Mouse (Mus musculus) retina, embryonic 14.5 days (tissue): Measurements from ENCODE around the gene Cbs.

Experiments
- DNase-seq: peaks from one replicate; pipeline ENCODE4 v3.0.0-alpha.2; 2015; ENCODE audit warnings: low spot score

Cbs gene

DNA sequence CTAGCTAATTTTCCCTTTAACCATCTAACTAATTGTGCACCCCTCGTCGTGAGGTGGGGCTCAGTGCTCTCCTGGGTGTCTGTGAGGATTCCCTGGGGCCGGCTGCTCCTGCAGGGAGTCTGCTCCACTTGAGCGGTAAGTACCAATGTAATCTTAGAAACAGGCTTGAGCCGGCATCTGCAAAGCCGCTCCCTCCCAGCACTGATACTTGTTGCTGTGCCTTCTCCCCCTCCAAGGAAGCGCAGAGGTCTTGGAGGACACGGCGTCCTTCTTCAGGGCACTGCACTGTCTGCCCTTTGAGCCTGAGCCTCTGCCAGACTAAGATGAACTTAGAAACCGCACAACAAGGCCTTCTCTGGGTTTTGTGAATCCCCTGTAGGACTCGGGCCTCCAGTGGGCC, 46.2 kb downstream of the Cbs start:
- no peak for DNase-seq

DNA sequence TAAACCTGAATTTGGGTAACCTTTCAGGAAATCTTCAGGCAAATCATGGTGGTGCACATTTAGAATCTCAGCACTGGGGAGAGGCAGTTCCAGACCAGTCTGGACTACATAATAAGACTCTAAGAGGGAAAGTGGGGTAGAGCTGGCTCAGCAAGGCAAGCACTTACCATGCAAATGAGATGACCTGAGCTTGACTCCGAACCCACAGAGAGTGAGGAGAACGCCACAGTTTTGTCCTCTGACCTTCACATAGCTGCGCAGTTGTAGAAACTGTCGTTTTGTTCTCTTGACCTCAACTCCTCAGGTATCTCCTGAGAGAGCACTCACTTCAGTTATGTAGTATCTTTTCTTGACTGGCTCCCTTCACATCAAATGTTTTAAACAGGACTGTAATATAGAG, 48.3 kb downstream of the Cbs start:
- no peak for DNase-seq

DNA sequence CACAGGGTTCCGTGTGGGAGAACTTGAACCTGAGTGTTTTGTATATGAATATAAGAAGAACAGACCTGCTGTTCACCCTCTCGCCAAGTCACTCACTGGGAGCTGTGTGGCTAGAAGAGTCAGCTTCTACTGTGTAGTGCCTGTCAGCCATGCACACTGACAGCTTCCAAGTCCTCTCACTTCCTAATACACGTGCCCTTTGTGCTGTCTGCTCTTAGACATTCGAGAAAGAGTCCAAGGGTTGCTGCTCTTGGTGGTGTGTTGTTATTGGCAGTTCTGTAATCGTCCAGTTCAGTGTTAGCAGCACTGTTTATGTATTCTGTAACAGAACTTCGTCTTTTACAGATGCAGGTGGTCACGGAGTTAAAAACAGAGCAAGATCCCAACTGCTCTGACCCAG, 48.9 kb downstream of the Cbs start:
- DNase-seq = no peak

DNA sequence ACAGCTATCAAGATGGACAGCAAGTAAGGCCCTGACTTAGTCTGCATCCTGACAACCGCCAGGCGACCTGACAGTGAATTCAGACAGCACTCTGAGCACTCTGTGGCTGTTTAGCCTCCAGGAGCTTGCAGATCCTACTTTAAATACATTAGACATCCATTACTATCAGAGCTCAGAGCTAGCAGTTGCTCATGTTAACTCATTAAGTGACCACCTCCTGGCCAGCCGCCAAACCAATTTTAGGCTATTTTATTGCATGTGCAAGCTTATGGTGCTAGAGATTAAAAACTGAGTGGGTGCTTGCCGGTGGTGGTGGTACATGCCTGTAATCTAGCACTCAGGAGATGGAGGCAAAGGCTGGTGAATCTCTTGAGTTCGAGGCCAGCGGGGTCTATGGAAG, 53.3 kb downstream of the Cbs start:
- DNase-seq = no peak

DNA sequence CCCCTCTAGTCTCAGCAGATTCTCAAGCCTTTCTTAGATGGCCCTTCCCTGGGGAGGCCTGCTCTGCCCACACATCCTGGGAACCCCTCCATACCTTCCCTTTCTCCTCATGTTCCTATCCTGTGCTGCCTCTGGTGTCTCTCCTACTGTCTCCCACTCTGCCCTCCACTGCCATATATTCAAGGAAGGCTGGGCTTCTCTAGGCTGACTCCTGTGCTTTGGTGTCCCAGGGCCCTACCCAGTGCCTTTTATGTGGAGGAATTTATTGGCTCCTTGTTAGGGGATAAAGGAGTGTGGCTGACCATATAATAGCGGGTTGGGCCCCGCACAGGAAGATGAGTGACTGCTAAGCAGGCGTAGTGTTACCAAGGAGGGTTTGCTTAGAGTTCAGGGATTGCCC, 53.9 kb downstream of the Cbs start:
- no peak for DNase-seq

DNA sequence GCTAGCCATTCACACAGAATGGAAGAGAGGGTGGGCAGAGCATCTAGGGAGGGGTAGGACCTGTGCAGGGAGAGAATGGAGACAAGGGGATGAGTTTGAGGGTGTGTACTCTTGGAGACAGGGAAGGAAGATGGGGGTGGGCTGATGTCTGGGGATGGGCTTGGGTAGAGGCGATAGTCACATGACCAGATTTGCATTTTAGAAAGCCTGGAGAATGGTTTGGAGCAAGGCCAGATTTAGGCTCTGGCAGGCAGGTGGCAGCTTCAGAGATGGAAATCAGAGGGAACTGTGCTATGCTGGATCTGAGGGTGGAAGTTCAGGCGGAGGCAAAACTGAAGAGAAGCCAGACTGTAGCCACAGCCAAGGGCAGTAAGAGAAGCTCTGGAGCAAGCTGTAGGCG, 56.7 kb downstream of the Cbs start:
- no peak for DNase-seq

DNA sequence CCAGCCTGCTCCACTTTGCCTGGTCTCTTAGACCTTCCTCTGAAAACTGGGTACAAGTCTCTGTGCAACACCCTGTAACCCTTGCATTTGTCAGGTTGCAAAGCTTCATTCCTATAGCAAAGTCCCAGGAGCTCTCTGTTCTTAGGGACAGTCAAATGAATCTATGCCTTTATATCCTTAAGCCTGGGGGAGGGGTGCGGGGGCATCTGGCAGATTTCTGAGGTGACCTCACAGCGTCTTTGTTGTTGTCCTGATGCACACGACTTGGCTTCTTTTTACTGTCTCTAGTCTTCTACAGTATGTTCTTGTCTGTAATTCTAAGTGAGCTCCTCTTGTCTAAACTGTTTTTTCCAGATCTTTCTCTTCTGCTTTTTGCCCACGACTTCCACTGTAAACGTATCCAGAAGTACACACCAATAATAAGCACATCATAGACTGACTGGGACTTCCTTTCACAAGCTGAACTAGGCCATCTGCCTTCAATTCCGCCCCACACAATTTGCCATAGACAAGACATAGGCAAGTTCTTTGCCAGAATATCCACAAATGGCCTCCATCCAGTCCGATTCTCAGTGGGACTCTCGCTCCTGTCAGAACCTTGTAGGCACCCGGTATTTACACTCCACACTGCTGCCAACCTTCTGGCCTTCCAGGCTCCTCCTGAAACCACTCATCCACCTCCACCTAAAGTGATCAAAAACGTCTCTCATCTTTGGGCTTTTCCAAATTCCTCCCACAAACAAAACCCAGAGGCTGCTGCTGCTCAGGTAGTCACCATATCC, 60.5 kb downstream of the Cbs start:
- no peak for DNase-seq

DNA sequence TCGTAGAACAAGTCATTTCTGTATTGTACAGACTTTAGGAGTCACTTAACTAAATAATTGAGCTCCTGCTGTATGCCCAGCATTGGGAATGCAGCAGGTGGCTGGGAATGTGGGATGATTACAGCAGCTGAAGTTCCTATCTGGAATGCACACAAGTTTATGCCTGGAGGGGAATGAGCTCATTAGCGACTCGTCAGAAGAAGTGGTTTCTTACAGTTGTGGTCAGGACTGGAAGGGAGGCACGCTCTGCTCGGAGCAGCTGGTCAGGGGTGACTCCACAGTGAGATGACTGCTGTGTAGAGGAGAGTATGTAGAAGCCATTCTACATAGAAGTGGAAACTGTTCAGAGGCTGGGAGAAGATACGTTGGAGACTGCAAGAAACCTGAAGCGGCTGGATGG, 62.4 kb downstream of the Cbs start:
- no peak for DNase-seq

DNA sequence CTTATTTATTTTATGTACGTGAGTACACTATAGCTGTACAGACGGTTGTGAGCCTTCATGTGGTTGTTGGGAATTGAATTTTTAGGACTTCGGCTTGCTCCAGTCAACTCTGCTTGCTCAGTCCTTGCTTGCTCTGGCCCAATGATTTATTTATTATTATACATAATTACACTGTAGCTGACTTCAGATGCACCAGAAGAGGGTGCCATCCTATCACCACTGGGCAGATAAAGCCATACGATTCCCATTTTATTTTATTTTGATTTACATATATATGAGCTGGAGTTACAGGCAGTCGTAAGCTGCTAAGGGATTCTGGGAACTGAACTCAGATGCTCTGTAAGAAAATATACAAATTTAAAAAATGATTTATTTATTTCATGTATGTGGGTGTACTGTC, 65.3 kb downstream of the Cbs start:
- no peak for DNase-seq

DNA sequence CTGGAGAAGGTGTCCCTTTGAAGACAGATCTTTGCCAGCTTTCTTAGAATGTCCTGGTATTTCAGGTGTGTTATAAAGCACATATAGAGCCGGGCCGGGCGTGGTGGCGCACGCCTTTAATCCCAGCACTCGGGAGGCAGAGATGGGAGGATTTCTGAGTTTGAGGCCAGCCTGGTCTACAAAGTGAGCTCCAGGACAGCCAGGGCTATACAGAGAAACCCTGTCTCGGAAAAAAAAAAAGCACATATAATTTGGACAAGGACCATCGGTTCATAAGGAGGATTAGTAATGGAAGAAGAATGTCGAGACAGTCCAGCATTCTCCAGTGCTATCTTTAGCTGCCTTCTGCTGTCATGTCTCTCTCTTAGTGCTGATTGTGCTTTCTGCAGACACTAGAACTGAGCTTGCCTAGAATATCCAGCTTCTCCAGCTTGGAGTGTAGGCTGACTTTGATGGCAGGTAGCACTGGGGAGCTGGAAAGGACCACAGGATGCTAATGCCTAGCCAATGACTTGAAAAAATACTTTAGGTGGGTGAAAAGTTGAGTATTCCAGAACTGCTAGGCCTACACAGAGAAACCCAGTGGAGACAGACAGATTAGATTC, 66.6 kb downstream of the Cbs start:
- no peak for DNase-seq

DNA sequence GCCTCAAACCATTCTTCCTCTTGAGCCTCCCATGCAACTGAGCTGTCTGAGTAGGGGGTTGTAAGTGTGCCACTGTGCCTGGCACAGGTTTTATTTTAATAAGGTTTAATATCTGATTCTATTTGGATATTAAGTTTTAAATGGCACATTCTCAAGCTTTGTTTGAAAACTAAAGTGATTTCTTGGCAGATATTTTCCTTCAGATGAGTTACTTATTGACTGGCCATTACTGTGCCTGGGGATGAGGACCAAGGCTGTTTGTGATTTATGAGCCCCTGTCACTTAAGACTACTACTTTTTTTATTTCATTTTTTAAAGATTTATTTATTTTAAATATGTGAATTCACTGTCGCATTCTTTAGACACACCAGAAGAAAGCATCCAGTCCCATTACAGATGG, 67.3 kb downstream of the Cbs start:
- no peak for DNase-seq

DNA sequence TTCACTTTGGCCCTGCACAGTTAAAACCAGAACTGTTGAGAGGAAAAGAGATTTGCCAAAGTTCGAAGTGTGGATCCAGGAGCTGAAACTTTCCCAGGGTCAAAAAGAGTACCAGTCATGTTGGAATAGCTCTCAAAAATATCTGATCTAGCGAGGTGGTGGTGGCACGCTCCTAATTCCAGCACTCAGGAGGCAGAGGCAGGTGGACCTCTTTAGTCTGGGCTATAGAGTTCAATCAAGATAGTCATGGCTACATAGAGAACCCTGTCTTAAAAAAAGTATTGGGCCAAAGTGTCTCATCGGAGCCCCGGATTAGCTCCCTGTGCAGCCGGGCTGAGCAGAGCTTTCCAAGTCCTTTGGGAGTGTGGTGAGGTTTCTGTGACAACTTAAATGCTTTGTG, 70.8 kb downstream of the Cbs start:
- no peak for DNase-seq

DNA sequence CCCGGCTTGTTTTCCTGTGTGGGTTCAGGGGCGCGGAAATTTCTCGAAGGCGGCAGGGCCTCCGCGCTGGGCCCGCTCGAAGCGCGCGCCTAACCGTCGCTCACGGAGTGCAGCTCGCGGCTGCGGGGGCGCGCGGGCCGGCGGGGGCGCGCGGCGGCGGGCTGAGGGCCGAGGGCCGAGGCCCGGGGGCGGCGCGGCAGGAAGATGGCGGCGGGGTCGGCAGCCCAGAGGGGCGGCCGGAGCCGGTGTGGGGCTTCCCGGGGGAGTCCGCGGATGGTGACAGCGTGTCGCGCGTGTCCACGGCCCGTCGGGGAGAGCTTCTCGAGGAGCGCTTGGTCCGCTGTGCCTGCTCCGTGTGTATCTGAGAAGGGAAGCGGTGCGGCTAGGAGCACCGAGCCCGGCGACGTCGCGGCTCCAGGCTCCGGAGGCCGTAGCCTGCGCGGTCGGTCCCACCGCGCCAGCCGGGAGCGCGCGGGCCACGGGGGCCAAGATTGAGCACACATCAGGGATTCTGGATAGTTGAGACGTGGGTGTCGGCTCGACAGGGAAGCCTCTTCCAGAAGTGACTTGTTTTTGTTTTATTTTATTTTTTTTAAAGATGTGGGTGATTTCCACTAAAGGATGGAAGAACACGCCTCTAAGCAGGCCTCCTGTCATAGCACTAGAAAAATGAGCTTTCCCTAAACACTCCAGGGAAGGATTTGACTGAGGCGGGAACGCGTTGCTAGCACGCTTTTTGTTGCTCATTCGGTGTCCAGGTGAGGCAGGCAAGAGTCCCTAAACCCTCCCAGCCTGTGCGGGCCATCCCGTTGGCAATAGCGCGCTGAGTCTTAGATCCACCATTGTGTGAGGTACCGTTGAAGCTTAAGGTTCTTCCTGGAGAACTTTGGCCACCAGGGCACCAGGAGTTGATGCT, 71.6 kb downstream of the Cbs start:
- DNase-seq = peak; percentile 80

DNA sequence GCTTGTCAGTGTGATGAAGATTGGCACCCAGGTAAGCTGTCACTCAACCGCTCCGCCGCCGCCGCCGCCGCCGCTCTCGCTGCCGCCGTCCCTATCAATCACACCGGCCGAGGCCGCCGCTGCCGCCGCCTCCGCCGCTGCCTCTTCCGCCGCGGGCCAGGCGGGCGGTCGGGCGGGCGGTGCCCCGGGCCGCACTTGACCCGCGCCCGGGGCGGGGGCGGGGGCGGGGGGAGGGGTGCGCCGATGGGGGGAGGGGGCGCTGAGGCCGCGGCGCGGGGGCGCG, 72.2 kb downstream of the Cbs start:
- no peak for DNase-seq

DNA sequence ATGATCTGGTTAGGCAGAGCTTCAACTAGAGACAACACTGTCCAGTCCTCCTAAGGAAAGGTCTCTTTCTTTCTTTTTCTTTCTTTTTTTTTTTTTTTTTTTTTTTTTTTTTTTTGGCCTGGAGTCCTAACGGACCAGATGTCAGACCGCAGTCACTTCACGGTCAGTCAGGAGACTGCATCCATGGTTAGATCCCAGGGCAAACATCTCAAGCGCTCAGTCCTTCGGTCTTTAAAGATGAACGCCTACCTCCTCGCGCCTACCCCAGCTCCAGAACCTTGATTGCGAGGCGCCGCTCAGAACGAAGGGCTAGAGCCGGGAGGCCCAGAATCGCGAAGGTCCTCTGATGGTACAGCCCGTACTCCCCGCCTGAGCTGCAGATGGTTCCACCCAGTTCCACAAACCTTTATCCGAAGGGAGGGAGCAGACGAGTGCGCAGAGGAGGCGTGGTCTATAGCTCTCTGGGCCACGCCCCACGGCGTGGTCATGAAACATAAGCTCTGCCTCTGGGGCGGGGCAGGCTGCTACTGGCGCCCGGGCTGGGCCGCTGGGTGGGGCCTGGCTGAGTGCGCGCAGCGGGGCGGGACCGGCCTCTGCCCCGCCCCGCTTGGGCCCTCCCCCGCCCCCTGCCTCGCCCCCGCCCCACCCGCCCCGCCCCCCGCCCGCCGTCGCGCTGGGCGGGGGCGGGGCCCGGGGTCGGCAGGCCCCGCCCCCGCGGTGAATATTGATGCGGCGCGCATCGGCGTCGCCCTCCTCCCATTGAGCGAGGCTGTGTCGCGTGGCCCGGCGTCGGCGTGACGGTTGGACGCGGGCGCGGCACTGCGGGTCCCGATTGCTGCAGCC, 72.8 kb downstream of the Cbs start, which contains the start of gene Pknox1:
Gene Pknox1 (plus strand): TSS at position 720 of the 843 bp plus-strand sequence.
- DNase-seq = peak; percentile 100

DNA sequence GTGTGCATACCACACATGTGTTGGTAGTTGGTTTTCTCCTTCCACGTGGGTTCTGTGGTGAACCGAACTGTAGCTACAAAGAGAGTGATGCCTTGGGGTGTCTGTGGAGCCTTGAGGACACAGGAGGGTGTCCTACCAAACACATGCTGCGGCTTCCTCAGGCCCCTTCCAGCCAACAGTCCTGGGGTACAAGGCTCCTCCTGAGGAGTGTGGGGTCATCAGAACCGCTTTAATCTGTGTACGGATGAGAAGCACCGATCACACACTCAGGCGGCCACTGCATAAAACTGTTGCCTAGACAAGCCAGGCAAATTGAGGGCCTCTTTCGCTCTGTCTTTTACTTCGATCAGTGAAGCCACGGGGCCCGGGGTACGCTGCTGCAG, 73.4 kb downstream of the Cbs start:
- no peak for DNase-seq

DNA sequence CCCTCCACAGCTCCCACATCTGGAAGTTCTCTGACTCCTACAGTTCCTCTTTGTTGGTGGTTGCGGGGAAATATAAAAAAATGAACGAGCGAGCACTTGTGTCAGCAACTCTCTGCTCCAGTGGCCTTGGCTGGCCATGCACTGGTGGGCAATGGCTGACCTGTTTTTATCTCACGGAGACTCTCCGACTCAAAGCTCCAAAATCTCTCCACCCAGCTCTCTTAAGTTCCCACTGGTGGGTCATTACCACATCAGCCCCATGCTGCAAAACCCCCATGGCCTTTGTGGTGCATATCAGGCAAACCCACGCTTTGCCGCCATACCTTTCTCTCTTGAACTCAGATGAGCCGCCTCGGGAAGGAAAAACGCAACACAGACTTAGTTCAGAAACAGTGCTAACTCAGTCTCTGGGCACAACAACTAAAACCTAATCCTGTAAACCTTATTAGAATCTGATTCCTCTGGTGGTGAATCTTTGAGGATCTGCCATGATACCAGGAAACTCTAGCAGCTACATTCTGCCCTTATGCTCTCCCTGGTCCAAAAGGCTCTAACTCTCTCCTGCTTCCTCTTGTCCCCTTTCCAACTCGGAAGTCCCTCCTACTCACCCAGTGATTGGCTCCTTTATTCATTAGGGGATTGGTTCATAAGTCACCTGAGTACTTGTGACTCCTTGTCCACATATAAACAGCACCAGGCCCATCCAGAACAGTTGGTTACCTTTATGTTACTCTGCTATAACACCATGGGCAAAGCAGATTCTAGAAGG, 77.8 kb downstream of the Cbs start:
- DNase-seq = no peak
